Mouse (Mus musculus): ENCODE measurements at regions not wholly inside any gene's neighbourhood (a gene's known extent, or its start where the extent isn't known, plus 50 kb on each side); places are given as distances from the start of the nearest gene placed in this dataset.

DNA sequence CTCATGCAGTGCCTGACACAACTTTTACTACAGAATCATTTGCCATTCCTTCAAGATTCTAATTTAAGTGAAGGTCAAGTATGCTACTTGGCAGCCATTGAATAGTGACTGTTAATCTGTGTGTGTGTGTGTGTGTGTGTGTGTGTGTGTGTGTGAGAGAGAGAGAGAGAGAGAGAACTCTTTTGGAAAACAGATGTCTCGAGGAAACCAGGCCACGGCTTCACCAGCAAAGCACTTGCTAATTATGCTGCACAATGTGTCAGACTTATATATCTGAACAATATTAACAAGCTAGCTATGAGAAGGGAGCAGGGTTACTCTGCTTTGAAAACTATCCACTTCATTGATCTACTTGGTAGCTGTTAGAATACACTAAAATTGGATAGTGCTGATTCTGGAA is 53.1 kb upstream of the Ralgps2 start:
- Histone ChIP-seq H3K79me2 (ENCODE audit: control insufficient read depth, insufficient read depth) (no peaks in the 10 kb centered on the region), H3K27me3 (ENCODE audit: control insufficient read depth, insufficient read depth, insufficient read length) (no peaks in the 10 kb centered on the region), H3K36me3 (ENCODE audit: control insufficient read depth, insufficient read depth) (no peaks in the 10 kb centered on the region), H3ac (ENCODE audit: control insufficient read depth, insufficient read length, low read depth) (no peak overlapping the region), H3K79me3 (ENCODE audit: low read depth) (no peaks in the 10 kb centered on the region), H3K4me3 (ENCODE audit: insufficient read depth, poor library complexity, severe bottlenecking) (no peak overlapping the region)
- TF ChIP-seq FOSL1 (IDR thresholded peaks at IDR 0.05; ENCODE audit: insufficient read depth, low read length, poor library complexity, severe bottlenecking) = no peak
- no peak for TF ChIP-seq MYOG (IDR thresholded peaks at IDR 0.05; ENCODE audit: control insufficient read depth, extremely low read depth, insufficient read length)
- TF ChIP-seq MAX (IDR thresholded peaks at IDR 0.05) = no peak
- TF ChIP-seq CTCF (IDR thresholded peaks at IDR 0.05; ENCODE audit: control insufficient read depth, insufficient read depth, insufficient read length) = no peak
- no peak for TF ChIP-seq CEBPB (IDR thresholded peaks at IDR 0.05; ENCODE audit: low read depth)
- TF ChIP-seq MYOD1 (IDR thresholded peaks at IDR 0.05; ENCODE audit: control insufficient read depth, insufficient read length, low read depth) = no peak
- no peak for TF ChIP-seq USF1 (IDR thresholded peaks at IDR 0.05; ENCODE audit: low read depth)

DNA sequence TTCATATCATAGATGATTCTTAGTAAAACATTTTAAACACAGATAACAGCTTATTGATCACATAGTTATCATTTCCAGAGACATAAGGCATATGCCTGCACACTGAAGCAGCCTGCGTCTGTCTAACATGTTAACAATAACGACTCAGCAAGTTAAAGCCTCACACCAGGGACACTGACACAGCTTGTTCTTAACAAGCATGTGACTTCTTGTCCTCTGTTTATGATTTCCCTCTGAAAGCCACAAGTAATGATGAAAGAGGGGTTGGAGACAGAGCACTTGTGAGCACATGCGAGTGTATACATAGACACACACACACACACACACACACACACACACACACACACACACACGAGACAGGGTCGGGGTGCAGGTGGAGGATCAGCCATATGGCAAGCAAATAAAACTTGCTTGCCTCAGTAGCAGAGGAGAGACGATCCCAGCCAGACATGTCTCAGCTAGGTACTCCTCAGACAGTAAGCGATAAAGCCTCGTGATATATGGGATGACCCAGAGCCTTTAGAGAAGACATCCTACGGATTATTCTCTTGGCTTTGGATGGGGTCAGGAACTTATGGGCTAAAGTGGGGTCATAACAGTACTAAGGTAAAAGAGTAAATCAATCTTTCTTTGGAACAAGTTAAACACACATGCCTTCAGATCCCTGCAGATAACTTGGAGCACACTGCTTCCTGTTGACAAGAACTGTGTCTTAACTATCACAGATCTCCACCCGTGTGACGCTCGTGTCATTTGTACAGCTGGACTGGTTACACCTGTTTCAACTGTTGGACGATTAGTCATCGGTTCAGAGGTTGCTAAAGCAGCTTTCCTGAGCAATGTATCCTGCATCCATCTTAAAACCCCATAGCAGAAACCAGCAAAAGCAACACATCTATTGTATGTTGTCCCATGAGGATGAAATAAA is 51.4 kb upstream of the Ralgps2 start:
- no peaks in the 10 kb centered on the region for H3K79me3 ChIP-seq (ENCODE audit: low read depth)
- H3ac ChIP-seq (ENCODE audit: control insufficient read depth, insufficient read length, low read depth) = no peak overlapping the region
- no peak overlapping the region for H3K4me3 ChIP-seq (ENCODE audit: insufficient read depth, poor library complexity, severe bottlenecking)
- TF ChIP-seq MYOG (IDR thresholded peaks at IDR 0.05; ENCODE audit: control insufficient read depth, extremely low read depth, insufficient read length) (no peak), MAX (IDR thresholded peaks at IDR 0.05) (no peak), USF1 (IDR thresholded peaks at IDR 0.05; ENCODE audit: low read depth) (no peak), CEBPB (IDR thresholded peaks at IDR 0.05; ENCODE audit: low read depth) (no peak), MYOD1 (IDR thresholded peaks at IDR 0.05; ENCODE audit: control insufficient read depth, insufficient read length, low read depth) (no peak), CTCF (IDR thresholded peaks at IDR 0.05; ENCODE audit: control insufficient read depth, insufficient read depth, insufficient read length) (no peak), FOSL1 (IDR thresholded peaks at IDR 0.05; ENCODE audit: insufficient read depth, low read length, poor library complexity, severe bottlenecking) (no peak)
- no peaks in the 10 kb centered on the region for H3K79me2 ChIP-seq (ENCODE audit: control insufficient read depth, insufficient read depth)
- H3K36me3 ChIP-seq (ENCODE audit: control insufficient read depth, insufficient read depth) = no peaks in the 10 kb centered on the region
- H3K27me3 ChIP-seq (ENCODE audit: control insufficient read depth, insufficient read depth, insufficient read length) = no peaks in the 10 kb centered on the region

DNA sequence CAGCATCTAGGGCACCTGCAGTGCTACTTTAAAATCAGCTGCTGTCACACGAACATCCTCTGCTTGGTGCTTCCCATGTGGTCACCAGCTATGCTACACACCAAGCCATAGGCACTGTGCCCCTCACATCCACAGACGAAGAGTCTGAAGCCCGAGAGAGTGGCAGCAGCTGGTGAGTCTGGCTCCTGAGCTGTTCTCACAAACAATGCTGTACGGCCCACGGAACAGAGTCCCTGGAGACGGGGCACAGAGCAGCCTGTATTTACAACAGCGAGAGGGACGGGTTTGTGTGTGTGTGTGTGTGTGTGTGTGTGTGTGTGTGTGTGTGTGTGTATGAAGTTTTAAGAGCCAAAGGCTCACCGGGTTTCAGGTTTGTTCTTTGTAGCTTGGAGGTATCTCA is 50.7 kb upstream of the Ralgps2 start:
- no peak for TF ChIP-seq MYOD1 (IDR thresholded peaks at IDR 0.05; ENCODE audit: control insufficient read depth, insufficient read length, low read depth)
- no peak for TF ChIP-seq MYOG (IDR thresholded peaks at IDR 0.05; ENCODE audit: control insufficient read depth, extremely low read depth, insufficient read length)
- no peak for TF ChIP-seq CTCF (IDR thresholded peaks at IDR 0.05; ENCODE audit: control insufficient read depth, insufficient read depth, insufficient read length)
- TF ChIP-seq CEBPB (IDR thresholded peaks at IDR 0.05; ENCODE audit: low read depth) = no peak
- no peak for TF ChIP-seq USF1 (IDR thresholded peaks at IDR 0.05; ENCODE audit: low read depth)
- no peak for TF ChIP-seq MAX (IDR thresholded peaks at IDR 0.05)
- TF ChIP-seq FOSL1 (IDR thresholded peaks at IDR 0.05; ENCODE audit: insufficient read depth, low read length, poor library complexity, severe bottlenecking) = no peak
- Histone ChIP-seq H3K27me3 (ENCODE audit: control insufficient read depth, insufficient read depth, insufficient read length) (no peaks in the 10 kb centered on the region), H3K79me2 (ENCODE audit: control insufficient read depth, insufficient read depth) (no peaks in the 10 kb centered on the region), H3K4me3 (ENCODE audit: insufficient read depth, poor library complexity, severe bottlenecking) (no peak overlapping the region), H3ac (ENCODE audit: control insufficient read depth, insufficient read length, low read depth) (no peak overlapping the region), H3K79me3 (ENCODE audit: low read depth) (no peaks in the 10 kb centered on the region), H3K36me3 (ENCODE audit: control insufficient read depth, insufficient read depth) (no peaks in the 10 kb centered on the region)

DNA sequence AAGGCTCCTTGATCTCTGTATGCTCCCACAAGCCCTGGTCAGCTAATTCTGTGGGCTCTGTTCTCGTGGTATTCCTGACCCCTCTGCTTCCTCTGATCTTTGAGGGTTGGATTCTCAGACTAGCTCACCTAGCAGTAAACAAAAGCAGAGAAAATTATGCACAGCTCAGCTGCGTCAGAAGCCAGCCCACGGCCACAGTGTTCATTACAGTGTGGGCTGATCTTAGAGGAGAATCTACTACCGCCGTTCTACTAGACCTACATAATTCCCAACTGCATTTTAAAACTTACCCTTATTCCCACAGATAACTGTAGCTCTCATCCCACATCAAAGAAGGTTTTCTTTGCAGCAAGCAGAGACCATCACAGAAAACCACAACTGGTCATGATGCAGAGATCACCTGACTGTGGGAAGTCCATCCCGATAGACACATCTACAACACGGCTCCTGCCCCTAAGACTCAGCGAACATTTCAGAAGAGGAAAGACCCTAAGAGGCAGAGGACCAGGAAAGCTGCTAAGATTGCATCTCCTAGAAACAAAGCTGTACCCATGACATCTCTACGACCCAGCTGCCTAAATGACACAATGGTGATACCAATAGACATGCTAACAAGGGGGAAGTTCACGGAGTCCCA is 49.8 kb upstream of the Ralgps2 start:
- Histone ChIP-seq H3K36me3 (ENCODE audit: control insufficient read depth, insufficient read depth) (no peaks in the 10 kb centered on the region), H3K79me3 (ENCODE audit: low read depth) (no peaks in the 10 kb centered on the region), H3K27me3 (ENCODE audit: control insufficient read depth, insufficient read depth, insufficient read length) (no peaks in the 10 kb centered on the region), H3ac (ENCODE audit: control insufficient read depth, insufficient read length, low read depth) (no peak overlapping the region), H3K79me2 (ENCODE audit: control insufficient read depth, insufficient read depth) (no peaks in the 10 kb centered on the region), H3K4me3 (ENCODE audit: insufficient read depth, poor library complexity, severe bottlenecking) (no peak overlapping the region)
- no peak for TF ChIP-seq CEBPB (IDR thresholded peaks at IDR 0.05; ENCODE audit: low read depth)
- TF ChIP-seq USF1 (IDR thresholded peaks at IDR 0.05; ENCODE audit: low read depth) = no peak
- TF ChIP-seq MYOD1 (IDR thresholded peaks at IDR 0.05; ENCODE audit: control insufficient read depth, insufficient read length, low read depth) = no peak
- TF ChIP-seq MAX (IDR thresholded peaks at IDR 0.05) = no peak
- no peak for TF ChIP-seq FOSL1 (IDR thresholded peaks at IDR 0.05; ENCODE audit: insufficient read depth, low read length, poor library complexity, severe bottlenecking)
- TF ChIP-seq CTCF (IDR thresholded peaks at IDR 0.05; ENCODE audit: control insufficient read depth, insufficient read depth, insufficient read length) = no peak
- no peak for TF ChIP-seq MYOG (IDR thresholded peaks at IDR 0.05; ENCODE audit: control insufficient read depth, extremely low read depth, insufficient read length)
